Mouse (Mus musculus) ES-Bruce4 (cell line): ENCODE measurements at regions not wholly inside any gene's neighbourhood (a gene's known extent, or its start where the extent isn't known, plus 50 kb on each side); places are given as distances from the start of the nearest gene placed in this dataset.
"Not testable (repeated sequence)": the region's sequence is repeated elsewhere in the genome, so short reads cannot be mapped to it uniquely, and the experiment has no call there.

ENCODE experiments used
- EP300 ChIP-seq: IDR thresholded peaks from 2 replicates; pipeline ENCODE4 v1.6.1; 2011; ENCODE audit warnings: low read depth, low read length; ENCODE audit not compliant: insufficient read depth
- POLR2A ChIP-seq: IDR thresholded peaks from one replicate; pipeline ENCODE4 v1.8.1; 2011; ENCODE audit warnings: low read length; ENCODE audit not compliant: insufficient read depth

DNA sequence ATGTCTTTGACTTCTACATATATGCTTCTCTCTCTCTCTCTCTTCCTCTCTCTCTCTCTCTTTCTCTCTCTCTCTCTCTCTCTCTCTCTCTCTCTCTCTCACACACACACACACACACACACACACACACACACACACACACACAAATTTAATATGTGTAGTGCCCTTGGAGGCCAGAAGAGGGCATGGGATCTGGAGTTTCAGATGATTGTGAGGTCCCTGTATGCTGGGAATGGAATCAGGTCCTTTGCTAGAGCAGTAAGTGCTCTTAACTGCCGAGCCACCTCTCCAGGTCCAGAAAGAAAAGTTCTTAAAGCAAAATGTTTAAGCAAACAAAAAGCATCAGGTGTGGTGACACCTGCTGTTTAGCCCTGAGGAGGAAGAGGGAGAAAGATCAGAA, 62.2 kb upstream of the Adgre5 start:
- TF ChIP-seq EP300, POLR2A: not testable (repeated sequence)
